Mouse (Mus musculus) kidney, embryonic 14.5 days (tissue): ENCODE measurements around the gene Setd4. TPM values are rescaled to one million over a fixed set of nuclear protein-coding genes. Genes with fewer than 3 reads are reported as not detected.
A peak's percentile ranks its signal among the peaks of the same experiment; 100 is the strongest.

Experiments used
- ATAC-seq: fragments of 200-750 bp; cut with Nextera tagmentation; 2 replicates; pipeline ENCODE4 v1.8.0; 2017; ENCODE audit warnings: moderate number of reproducible peaks, mild to moderate bottlenecking, moderate TSS enrichment, moderate library complexity; ENCODE audit not compliant: low FRiP score, low TSS enrichment
- H3K27ac ChIP-seq: fragments of 300-500 bp; sonication (generic); 2 replicates; pipeline ENCODE4 v1.5.1; 2014; ENCODE audit warnings: low read depth, mild to moderate bottlenecking, low read length, moderate library complexity, mixed read lengths
- H3K27me3 ChIP-seq: fragments of 300-500 bp; sonication (generic); 2 replicates; pipeline ENCODE4 v1.6.1; 2014; ENCODE audit warnings: mild to moderate bottlenecking, low read length; ENCODE audit not compliant: control insufficient read depth, insufficient read depth
- H3K36me3 ChIP-seq: fragments of 300-500 bp; sonication (generic); 2 replicates; pipeline ENCODE4 v1.6.1; 2014; ENCODE audit warnings: low read length, mixed read lengths; ENCODE audit not compliant: control insufficient read depth, insufficient read depth
- H3K4me1 ChIP-seq: fragments of 300-500 bp; sonication (generic); 2 replicates; pipeline ENCODE4 v1.6.1; 2014; ENCODE audit warnings: low read length, mixed read lengths; ENCODE audit not compliant: control insufficient read depth, insufficient read depth
- H3K4me2 ChIP-seq: fragments of 300-500 bp; sonication (generic); replicated peaks from 2 replicates; pipeline ENCODE4 v1.6.1; 2014; ENCODE audit warnings: low read depth, mild to moderate bottlenecking, low read length
- H3K4me3 ChIP-seq: fragments of 300-500 bp; sonication (generic); 2 replicates; pipeline ENCODE4 v1.5.1; 2014; ENCODE audit warnings: mild to moderate bottlenecking, low read length
- H3K9ac ChIP-seq: fragments of 300-500 bp; sonication (generic); 2 replicates; pipeline ENCODE4 v1.6.1; 2014; ENCODE audit warnings: low read depth, mild to moderate bottlenecking, low read length, moderate library complexity
- H3K9me3 ChIP-seq: fragments of 300-500 bp; sonication (generic); 2 replicates; pipeline ENCODE4 v1.6.1; 2016; ENCODE audit warnings: low read length; ENCODE audit not compliant: control insufficient read depth
- WGBS: fragments of 180-500 bp; shearing (Covaris S2); extraction: QIAGEN DNeasy Blood & Tissue Kit; methylation state at CpG from one replicate; pipeline ENCODE4 v1.1.7; 2014; 5-methylcytosine and 5-hydroxymethylcytosine counted together
- polyA plus RNA-seq: library from polyadenylated mRNA; unstranded; fragments of >200 nt; fragmentation: Nextera tagmentation; extraction: Ambion mirVana; gene quantifications from 2 replicates; pipeline ENCODE4 v1.2.1, GENCODE M21; 2014

Gene Setd4
- polyA plus RNA-seq, 1 experiment from 2014 or later: 12.4 TPM

DNA sequence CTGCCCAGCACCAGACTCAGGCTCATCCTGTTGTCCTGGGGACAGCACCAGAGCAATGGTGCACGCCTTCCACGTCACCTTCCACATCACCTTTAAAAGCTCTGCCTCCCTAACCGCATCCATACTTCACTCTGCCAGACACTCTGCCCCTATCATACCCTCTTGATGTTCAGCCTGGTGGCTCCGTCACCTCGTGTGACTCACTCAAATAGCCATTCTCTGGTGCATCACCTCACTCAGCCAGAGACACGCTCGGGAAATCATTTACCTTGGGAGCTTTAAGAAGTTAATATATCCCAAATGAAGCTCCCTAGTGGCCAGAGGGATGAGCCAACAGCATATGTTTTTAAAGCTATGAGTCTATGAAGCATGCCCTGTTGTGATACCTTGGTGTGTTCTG, 7.1 kb downstream of the Setd4 start:
- WGBS: 87% methylated on average over 7 of the region's 7 CpGs
- Histone ChIP-seq H3K27me3 (no peaks in the 10 kb centered on the region), H3K4me2 (no peak overlapping the region), H3K4me1 (no peaks in the 10 kb centered on the region), H3K4me3 (no peak overlapping the region), H3K9me3 (no peaks in the 10 kb centered on the region), H3K9ac (no peak overlapping the region), H3K36me3 (peaks cover 10% of the 10 kb centered on the region), H3K27ac (no peak overlapping the region)
- ATAC-seq: peak; percentile 52; the same call in 1 of the 2 replicates

DNA sequence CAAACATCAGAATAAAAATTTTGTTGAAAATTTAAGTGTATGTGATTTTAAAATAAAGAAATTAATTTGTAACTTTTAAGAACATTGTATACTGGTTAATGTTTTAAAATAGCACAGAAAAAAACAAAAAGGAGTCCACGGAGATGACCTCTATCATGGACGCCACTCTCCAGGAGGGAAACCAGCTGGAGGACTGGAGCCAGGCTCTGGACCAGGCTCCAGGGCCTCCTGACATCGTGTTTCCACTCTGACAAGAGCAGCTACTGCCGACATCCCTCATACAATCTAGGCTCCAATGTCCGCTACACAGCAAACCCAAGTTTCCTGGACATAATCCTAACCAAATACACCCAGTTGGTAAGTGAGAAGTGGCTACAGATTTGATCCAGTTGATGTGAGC, 8.1 kb downstream of the Setd4 start:
- Histone ChIP-seq H3K4me2 (no peak overlapping the region), H3K9me3 (no peaks in the 10 kb centered on the region), H3K4me1 (no peaks in the 10 kb centered on the region), H3K36me3 (peaks cover 11% of the 10 kb centered on the region), H3K9ac (no peak overlapping the region), H3K27me3 (no peaks in the 10 kb centered on the region), H3K4me3 (no peak overlapping the region), H3K27ac (no peak overlapping the region)
- 74% methylated on average over 5 of the region's 5 CpGs for WGBS
- no peak for ATAC-seq

DNA sequence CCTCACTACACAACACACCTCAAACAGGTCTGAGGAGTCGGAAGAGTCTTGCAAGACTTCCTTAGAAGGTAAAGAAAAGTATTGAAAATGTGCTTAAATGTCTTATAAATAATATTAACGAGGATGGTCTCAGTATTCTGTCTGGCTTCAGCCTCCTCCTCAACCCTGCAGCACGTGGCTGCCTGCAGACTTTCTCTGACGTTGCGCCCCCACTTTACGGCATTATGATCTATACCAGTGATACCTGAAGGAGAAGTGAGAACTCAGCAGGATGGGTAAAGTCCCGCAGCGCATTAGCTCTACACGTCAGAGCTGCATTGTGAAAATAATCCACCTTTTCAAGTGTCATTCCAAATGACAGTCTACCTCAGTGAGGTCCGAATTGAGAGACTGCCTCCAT, 9.4 kb downstream of the Setd4 start:
- Histone ChIP-seq H3K4me2 (no peak overlapping the region), H3K9ac (no peak overlapping the region), H3K27me3 (no peaks in the 10 kb centered on the region), H3K27ac (no peak overlapping the region), H3K4me3 (no peak overlapping the region), H3K36me3 (peaks cover 23% of the 10 kb centered on the region), H3K4me1 (no peaks in the 10 kb centered on the region), H3K9me3 (no peaks in the 10 kb centered on the region)
- no peak for ATAC-seq
- WGBS: 96% methylated on average over 10 of the region's 10 CpGs

DNA sequence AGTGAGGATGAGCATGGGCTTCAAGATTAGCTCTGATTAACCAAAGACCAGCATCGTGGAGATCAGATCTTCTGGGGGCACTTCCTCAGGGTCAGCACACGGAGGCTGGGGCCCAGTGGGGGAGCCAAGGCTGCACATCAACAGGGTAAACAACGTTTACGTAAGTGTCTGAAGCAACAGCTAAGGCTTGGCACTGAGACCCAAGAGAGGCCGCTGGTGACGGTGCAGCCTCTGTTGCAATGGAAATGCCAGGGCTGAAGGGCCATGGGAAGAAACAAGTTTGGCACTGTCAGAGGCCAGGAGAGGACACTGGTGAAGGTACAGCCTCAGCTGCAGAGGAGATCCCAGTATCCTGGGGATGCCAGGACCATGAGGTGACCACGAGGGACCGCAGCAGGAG, 10.5 kb downstream of the Setd4 start:
- WGBS: 91% methylated on average over 8 of the region's 8 CpGs
- Histone ChIP-seq H3K4me2 (no peak overlapping the region), H3K4me3 (no peak overlapping the region), H3K4me1 (no peaks in the 10 kb centered on the region), H3K9ac (no peak overlapping the region), H3K36me3 (peaks cover 24% of the 10 kb centered on the region), H3K27ac (no peak overlapping the region), H3K9me3 (no peaks in the 10 kb centered on the region), H3K27me3 (no peaks in the 10 kb centered on the region)
- no peak for ATAC-seq

DNA sequence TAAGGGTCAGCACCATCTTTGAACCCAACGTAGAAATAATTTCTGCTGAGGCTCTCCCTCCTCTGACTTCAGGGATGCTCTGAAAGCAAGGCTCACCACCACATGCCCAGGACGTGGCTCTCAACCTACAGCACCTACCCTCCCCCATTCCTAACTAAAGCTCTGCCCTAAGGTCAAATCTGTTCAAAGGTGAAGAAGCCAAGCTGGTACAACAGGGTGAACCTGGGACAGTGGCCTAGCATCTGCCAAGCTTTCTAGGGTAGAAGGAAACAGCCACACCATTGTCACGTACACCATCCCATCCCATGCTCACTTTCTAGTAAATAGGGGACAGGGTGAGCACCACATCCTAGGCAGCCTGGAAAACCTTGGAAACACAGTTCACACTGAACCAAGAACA, 11.2 kb downstream of the Setd4 start:
- Histone ChIP-seq H3K4me1 (no peaks in the 10 kb centered on the region), H3K9me3 (no peaks in the 10 kb centered on the region), H3K36me3 (peaks cover 20% of the 10 kb centered on the region), H3K27me3 (no peaks in the 10 kb centered on the region), H3K27ac (no peak overlapping the region), H3K4me2 (no peak overlapping the region), H3K9ac (no peak overlapping the region), H3K4me3 (no peak overlapping the region)
- WGBS: 91% methylated on average over 3 of the region's 3 CpGs
- ATAC-seq: no peak

DNA sequence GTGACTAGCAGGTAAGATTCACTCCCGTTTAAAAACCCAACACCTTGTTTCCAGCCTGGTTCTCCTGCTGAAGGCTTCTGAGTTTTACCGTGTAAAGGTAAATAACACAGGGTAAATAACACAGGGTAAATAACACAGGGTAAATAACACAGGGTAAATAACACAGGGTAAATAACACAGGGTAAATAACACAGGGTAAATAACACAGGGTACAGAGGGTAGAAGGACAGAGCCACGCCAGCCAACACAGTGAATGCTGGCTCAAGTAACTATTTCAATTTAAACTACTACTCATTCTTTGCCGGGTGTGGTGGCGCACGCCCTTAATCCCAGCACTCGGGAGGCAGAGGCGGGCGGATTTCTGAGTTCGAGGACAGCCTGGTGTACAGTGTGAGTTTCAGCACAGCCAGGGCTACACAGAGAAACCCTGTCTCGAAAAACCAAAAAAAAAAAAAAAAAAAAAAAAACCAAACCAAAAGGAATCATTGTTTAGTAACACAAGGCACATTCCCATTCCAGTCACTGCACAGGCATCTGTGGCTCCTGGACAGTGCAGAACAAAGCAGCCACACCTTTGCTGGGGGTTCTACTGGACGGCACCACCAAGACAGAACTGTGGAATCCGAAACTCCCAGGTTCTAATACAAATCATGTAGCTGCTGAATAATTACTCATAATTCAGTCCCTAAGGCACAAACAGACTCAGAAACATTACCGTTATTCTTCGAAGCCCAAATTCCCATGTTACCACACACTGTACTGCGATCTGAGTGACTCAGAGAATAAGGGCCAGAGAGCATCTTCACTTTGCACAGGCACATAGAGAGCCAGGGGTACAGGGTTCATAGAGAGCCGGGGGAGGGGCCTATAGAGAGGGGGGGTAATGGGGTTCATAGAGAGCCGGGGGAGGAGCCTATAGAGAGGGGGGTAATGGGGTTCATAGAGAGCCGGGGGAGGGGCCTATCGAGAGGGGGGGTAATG, 12.1 kb downstream of the Setd4 start:
- Histone ChIP-seq H3K4me1 (no peaks in the 10 kb centered on the region), H3K27me3 (no peaks in the 10 kb centered on the region), H3K4me3 (no peak overlapping the region), H3K4me2 (no peak overlapping the region), H3K9ac (no peak overlapping the region), H3K9me3 (no peaks in the 10 kb centered on the region), H3K36me3 (peaks cover 15% of the 10 kb centered on the region; the same call in 1 of the 2 replicates), H3K27ac (no peak overlapping the region)
- 95% methylated on average over 20 of the region's 20 CpGs for WGBS
- no peak for ATAC-seq

DNA sequence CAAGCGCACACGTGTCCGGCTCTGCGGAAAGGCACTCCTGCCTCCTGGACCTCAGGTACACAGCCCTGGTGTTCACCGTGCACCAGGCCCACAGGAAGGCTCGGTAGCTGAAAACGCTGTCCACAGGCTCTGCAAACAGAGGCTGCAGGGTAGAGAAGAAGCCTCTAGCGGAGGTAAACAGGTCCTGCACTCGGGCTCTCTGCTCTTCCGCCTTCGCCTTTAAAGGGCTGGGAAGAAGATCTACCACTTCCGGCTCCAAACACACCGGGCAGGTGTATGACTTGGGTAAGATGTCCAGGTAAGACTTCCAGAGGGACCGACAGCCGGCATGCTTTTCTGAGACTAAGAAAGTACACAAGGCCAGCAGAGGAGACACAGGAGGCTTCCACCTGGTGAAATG, 12.9 kb downstream of the Setd4 start:
- Histone ChIP-seq H3K27ac (no peak overlapping the region), H3K36me3 (peaks cover 15% of the 10 kb centered on the region; the same call in 1 of the 2 replicates), H3K4me1 (no peaks in the 10 kb centered on the region), H3K27me3 (no peaks in the 10 kb centered on the region), H3K9me3 (no peaks in the 10 kb centered on the region), H3K4me2 (no peak overlapping the region), H3K9ac (no peak overlapping the region), H3K4me3 (no peak overlapping the region)
- 94% methylated on average over 15 of the region's 15 CpGs for WGBS
- ATAC-seq: no peak

GRCm38 (mm10) chr16:93588281-93588680, 15.6 kb downstream of the Setd4 start:
- WGBS: 79% methylated on average over 4 of the region's 4 CpGs
- no peaks in the 10 kb centered on the region for H3K27me3 ChIP-seq
- H3K36me3 ChIP-seq: peaks cover 19% of the 10 kb centered on the region; the same call in 1 of the 2 replicates
- no peak overlapping the region for H3K4me2 ChIP-seq
- H3K4me3 ChIP-seq: no peak overlapping the region
- H3K9me3 ChIP-seq: no peaks in the 10 kb centered on the region
- ATAC-seq: no peak
- H3K27ac ChIP-seq: no peak overlapping the region
- H3K4me1 ChIP-seq: 0 out of 2 replicates have a peak, but pooled peaks cover 3% of the 10 kb centered on the region
- H3K9ac ChIP-seq: no peak overlapping the region

DNA sequence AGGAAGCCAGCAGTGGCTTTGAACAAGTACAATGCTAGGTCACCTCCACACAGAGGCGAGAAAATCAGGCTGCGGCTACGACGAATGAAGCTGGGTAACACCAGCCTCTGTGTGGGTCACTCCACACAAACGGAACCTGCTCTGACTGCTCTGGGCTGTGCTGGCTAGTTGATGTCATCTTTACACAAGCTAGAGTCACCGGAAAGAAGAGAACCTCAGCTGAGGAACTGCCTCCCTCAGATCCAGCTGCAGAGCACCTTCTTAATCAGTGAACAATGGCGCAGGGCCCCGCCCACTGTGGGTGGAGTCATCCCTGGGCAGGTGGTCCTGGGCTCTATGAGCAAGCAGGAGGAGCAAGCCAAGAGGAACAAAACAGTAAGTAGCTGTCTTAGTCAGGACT, 17.5 kb downstream of the Setd4 start:
- Histone ChIP-seq H3K36me3 (peaks cover 19% of the 10 kb centered on the region; the same call in 1 of the 2 replicates), H3K9ac (no peak overlapping the region), H3K4me3 (no peak overlapping the region), H3K4me2 (no peak overlapping the region), H3K27me3 (no peaks in the 10 kb centered on the region), H3K9me3 (no peaks in the 10 kb centered on the region), H3K27ac (no peak overlapping the region), H3K4me1 (0 out of 2 replicates have a peak, but pooled peaks cover 3% of the 10 kb centered on the region)
- 77% methylated on average over 8 of the region's 8 CpGs for WGBS
- ATAC-seq: 0 out of 2 replicates have a peak, but pooled peaks have one; percentile 34
